Mouse (Mus musculus) retina, adult 2 months (tissue): Measurements from ENCODE around the gene Dbil5.
A peak's percentile ranks its signal among the peaks of the same experiment; 100 is the strongest.
"Not testable (repeated sequence)": the region's sequence is repeated elsewhere in the genome, so short reads cannot be mapped to it uniquely, and the experiment has no call there.

Experiments used
- DNase-seq: peaks from one replicate; pipeline ENCODE4 v3.0.0-alpha.2; 2012; ENCODE audit warnings: low read depth, low spot score

Gene Dbil5

GRCm38 (mm10) chr11:76217390-76217800 lies at the start of gene Dbil5, which contains the start of gene Gemin4:
Dbil5 (plus strand) TSS chr11:76217608.
Gemin4 (minus strand) TSS chr11:76217664.
- peak; percentile 86 for DNase-seq

- DNase-seq: no peak
Observed at GRCm38 (mm10) chr11:76168976-76169375, 48.4 kb upstream of the Dbil5 start.

- DNase-seq: no peak
Observed at GRCm38 (mm10) chr11:76170207-76170606, 47.2 kb upstream of the Dbil5 start.

GRCm38 (mm10) chr11:76178726-76179494 lies 38.5 kb upstream of the Dbil5 start:
- DNase-seq: no peak

GRCm38 (mm10) chr11:76179495-76180145 lies 37.8 kb upstream of the Dbil5 start, which contains the start of the genes Vps53 and Fam57a:
Vps53 (minus strand) TSS chr11:76179647.
Fam57a (plus strand) TSS chr11:76179671.
- DNase-seq: peak; percentile 81

- no peak for DNase-seq
Observed at GRCm38 (mm10) chr11:76180146-76180540, 37.3 kb upstream of the Dbil5 start.

GRCm38 (mm10) chr11:76183745-76184144 lies 33.7 kb upstream of the Dbil5 start:
- no peak for DNase-seq

- DNase-seq: no peak
Observed at GRCm38 (mm10) chr11:76186908-76187307, 30.5 kb upstream of the Dbil5 start.

GRCm38 (mm10) chr11:76196275-76196976 lies 21.0 kb upstream of the Dbil5 start:
- DNase-seq: no peak

- no peak for DNase-seq
Observed at GRCm38 (mm10) chr11:76196977-76197469, 20.4 kb upstream of the Dbil5 start.

GRCm38 (mm10) chr11:76201761-76202674 lies 15.4 kb upstream of the Dbil5 start:
- peak; percentile 69 for DNase-seq

GRCm38 (mm10) chr11:76206793-76207192 lies 10.6 kb upstream of the Dbil5 start:
- no peak for DNase-seq

- DNase-seq: no peak
Observed at GRCm38 (mm10) chr11:76210228-76210985, 7.0 kb upstream of the Dbil5 start.

GRCm38 (mm10) chr11:76211595-76211994 lies 5.8 kb upstream of the Dbil5 start:
- DNase-seq: not testable (repeated sequence)

- DNase-seq: no peak
Observed at GRCm38 (mm10) chr11:76213841-76214240, 3.6 kb upstream of the Dbil5 start.

GRCm38 (mm10) chr11:76215011-76215410 lies 2.4 kb upstream of the Dbil5 start:
- no peak for DNase-seq

- DNase-seq: no peak
Observed at GRCm38 (mm10) chr11:76216049-76216540, 1.3 kb upstream of the Dbil5 start.

- no peak for DNase-seq
Observed at GRCm38 (mm10) chr11:76216681-76217389, 573 bp upstream of the Dbil5 start.

- DNase-seq: no peak
Observed at GRCm38 (mm10) chr11:76224631-76225030, 7.2 kb downstream of the Dbil5 start.
